Mouse (Mus musculus): Measurements from ENCODE around the gene Ier3. TPM values are rescaled to one million over a fixed set of nuclear protein-coding genes. Genes with fewer than 3 reads are reported as not detected.

The Ier3 gene
- polyA plus RNA-seq, 1 experiment from 2014 or later: 11.6 TPM

Small RNA genes lying within 50 kb of the gene (microRNA-seq; reads per million reads assigned to microRNA genes)
- 0.44 reads per million for gene Gm28033

Other genes starting within 250 kb of the Ier3 start
- not detected in 2 replicates for gene Sfta2, start 220.1 kb upstream of the Ier3 start, polyA plus RNA-seq (2015; fragmentation: Nextera tagmentation; extraction: Ambion mirVana)
- gene Gm9573, start 195.0 kb upstream of the Ier3 start, polyA plus RNA-seq (2015; fragmentation: Nextera tagmentation; extraction: Ambion mirVana): not detected in 2 replicates
- gene Mucl3, start 178.0 kb upstream of the Ier3 start, polyA plus RNA-seq (2015; fragmentation: Nextera tagmentation; extraction: Ambion mirVana): 0.18 and 0.24 TPM in 2 replicates
- gene Vars2, start 154.1 kb upstream of the Ier3 start, polyA plus RNA-seq (2015; fragmentation: Nextera tagmentation; extraction: Ambion mirVana): 10.6 and 11.3 TPM in 2 replicates
- 25.5 and 28.8 TPM in 2 replicates for gene Gtf2h4, start 147.9 kb upstream of the Ier3 start, polyA plus RNA-seq (2015; fragmentation: Nextera tagmentation; extraction: Ambion mirVana)
- 119 and 122 TPM in 2 replicates for gene Ddr1, start 117.1 kb upstream of the Ier3 start, polyA plus RNA-seq (2015; fragmentation: Nextera tagmentation; extraction: Ambion mirVana)
- 93.6 and 96.5 TPM in 2 replicates for gene Flot1, start 1.5 kb downstream of the Ier3 start, polyA plus RNA-seq (2015; fragmentation: Nextera tagmentation; extraction: Ambion mirVana)
- gene Tubb5, start 16.6 kb downstream of the Ier3 start, polyA plus RNA-seq (2015; fragmentation: Nextera tagmentation; extraction: Ambion mirVana): 1,686 and 1,692 TPM in 2 replicates
- 7.2 and 9.6 TPM in 2 replicates for gene Mdc1, start 19.8 kb downstream of the Ier3 start, polyA plus RNA-seq (2015; fragmentation: Nextera tagmentation; extraction: Ambion mirVana)
- gene Nrm, start 39.6 kb downstream of the Ier3 start, polyA plus RNA-seq (2015; fragmentation: Nextera tagmentation; extraction: Ambion mirVana): 28.2 and 29.0 TPM in 2 replicates
- gene Ppp1r18, start 43.9 kb downstream of the Ier3 start, polyA plus RNA-seq (2015; fragmentation: Nextera tagmentation; extraction: Ambion mirVana): 28.9 and 33.6 TPM in 2 replicates
- gene Dhx16, start 58.1 kb downstream of the Ier3 start, polyA plus RNA-seq (2015; fragmentation: Nextera tagmentation; extraction: Ambion mirVana): 31.0 and 39.6 TPM in 2 replicates
- 45.1 and 50.5 TPM in 2 replicates for gene 2310061I04Rik, start 75.7 kb downstream of the Ier3 start, polyA plus RNA-seq (2015; fragmentation: Nextera tagmentation; extraction: Ambion mirVana)
- 357 and 369 TPM in 2 replicates for gene Atat1, start 88.4 kb downstream of the Ier3 start, polyA plus RNA-seq (2015; fragmentation: Nextera tagmentation; extraction: Ambion mirVana)
- 56.1 and 62.7 TPM in 2 replicates for gene Mrps18b, start 94.7 kb downstream of the Ier3 start, polyA plus RNA-seq (2015; fragmentation: Nextera tagmentation; extraction: Ambion mirVana)
- gene Ppp1r10, start 94.8 kb downstream of the Ier3 start, polyA plus RNA-seq (2015; fragmentation: Nextera tagmentation; extraction: Ambion mirVana): 44.6 and 45.9 TPM in 2 replicates
- gene Abcf1, start 148.1 kb downstream of the Ier3 start, polyA plus RNA-seq (2015; fragmentation: Nextera tagmentation; extraction: Ambion mirVana): 90.5 and 111 TPM in 2 replicates
- 47.9 and 50.0 TPM in 2 replicates for gene Gnl1, start 158.2 kb downstream of the Ier3 start, polyA plus RNA-seq (2015; fragmentation: Nextera tagmentation; extraction: Ambion mirVana)
- gene Prr3, start 158.6 kb downstream of the Ier3 start, polyA plus RNA-seq (2015; fragmentation: Nextera tagmentation; extraction: Ambion mirVana): 64.0 and 69.4 TPM in 2 replicates
- gene H2-T24, start 198.9 kb downstream of the Ier3 start, polyA plus RNA-seq (2015; fragmentation: Nextera tagmentation; extraction: Ambion mirVana): 8.7 and 10.0 TPM in 2 replicates
- gene H2-T23, start 211.2 kb downstream of the Ier3 start, polyA plus RNA-seq (2015; fragmentation: Nextera tagmentation; extraction: Ambion mirVana): 2.3 and 3.3 TPM in 2 replicates
- 7.1 and 7.9 TPM in 2 replicates for gene H2-T22, start 221.1 kb downstream of the Ier3 start, polyA plus RNA-seq (2015; fragmentation: Nextera tagmentation; extraction: Ambion mirVana)
- not detected in 2 replicates for gene Gm6034, start 221.3 kb downstream of the Ier3 start, polyA plus RNA-seq (2015; fragmentation: Nextera tagmentation; extraction: Ambion mirVana)
- not detected in 2 replicates for gene Gm11127, start 236.7 kb downstream of the Ier3 start, polyA plus RNA-seq (2015; fragmentation: Nextera tagmentation; extraction: Ambion mirVana)